Mouse (Mus musculus): Measurements from ENCODE around the gene Pla2g10. TPM values are rescaled to one million over a fixed set of nuclear protein-coding genes. Genes with fewer than 3 reads are reported as not detected.

Pla2g10 gene
- total RNA-seq, 2 experiments from 2014 or later, result not detected

Other genes starting within 250 kb of the Pla2g10 start
- gene Parn, start 62.8 kb downstream of the Pla2g10 start, total RNA-seq (2021), result 10 to 100 TPM; 34.4 to 37.4 TPM
- 10 to 100 TPM; 63.2 to 69.8 TPM for gene Bfar, start 59.1 kb downstream of the Pla2g10 start, total RNA-seq (2021)
- 1 to 10 TPM; 6.5 to 7.5 TPM for gene 3110001I22Rik, start 59.1 kb downstream of the Pla2g10 start, total RNA-seq (2021)
- gene Rrn3, start 49.7 kb upstream of the Pla2g10 start, total RNA-seq (2021), result 10 to 100 TPM; 37.6 to 38.0 TPM
- 10 to 100 TPM; 69.2 to 82.8 TPM for gene Ntan1, start 87.9 kb upstream of the Pla2g10 start, total RNA-seq (2021)
- 10 to 100 TPM; 75.6 to 76.5 TPM for gene Pdxdc1, start 172.1 kb upstream of the Pla2g10 start, total RNA-seq (2021)
- gene Mpv17l, start 172.2 kb upstream of the Pla2g10 start, total RNA-seq (2021), result 1 to 10 TPM; 6.6 to 8.1 TPM